Mouse (Mus musculus) C2C12 (cell line): ENCODE data around the gene Gm17428. TPM values are rescaled to one million over a fixed set of nuclear protein-coding genes. Genes with fewer than 3 reads are reported as not detected.
"Not testable (repeated sequence)": the region's sequence is repeated elsewhere in the genome, so short reads cannot be mapped to it uniquely, and the experiment has no call there.

Experiments
- H3K27me3 ChIP-seq: one replicate; pipeline ENCODE4 v1.6.1; 2011; ENCODE audit not compliant: control insufficient read depth, insufficient read depth, insufficient read length
- H3K36me3 ChIP-seq: one replicate; pipeline ENCODE4 v1.6.1; 2011; ENCODE audit not compliant: control insufficient read depth, insufficient read depth
- H3K4me3 ChIP-seq: one replicate; pipeline ENCODE4 v1.5.1; 2011; ENCODE audit warnings: mild to moderate bottlenecking, control low read depth; ENCODE audit not compliant: poor library complexity, insufficient read depth, severe bottlenecking
- H3K79me2 ChIP-seq: one replicate; pipeline ENCODE4 v1.6.1; 2011; ENCODE audit not compliant: control insufficient read depth, insufficient read depth
- H3K79me3 ChIP-seq: one replicate; pipeline ENCODE4 v1.6.1; 2011; ENCODE audit warnings: low read depth, control low read depth
- H3ac ChIP-seq: one replicate; pipeline ENCODE3; 2011; ENCODE audit warnings: low read depth; ENCODE audit not compliant: control insufficient read depth, insufficient read length
- CEBPB ChIP-seq: IDR thresholded peaks from one replicate; pipeline ENCODE4 v1.6.1; 2011; ENCODE audit warnings: low read depth, mild to moderate bottlenecking, control low read depth, moderate library complexity
- CTCF ChIP-seq: IDR thresholded peaks from one replicate; pipeline ENCODE4 v1.5.1; 2011; ENCODE audit not compliant: control insufficient read depth, insufficient read depth, insufficient read length
- FOSL1 ChIP-seq: IDR thresholded peaks from one replicate; pipeline ENCODE4 v1.8.0; 2011; ENCODE audit warnings: mild to moderate bottlenecking, low read length; ENCODE audit not compliant: poor library complexity, insufficient read depth, severe bottlenecking
- MAX ChIP-seq: IDR thresholded peaks from one replicate; pipeline ENCODE4 v1.6.1; 2011; ENCODE audit warnings: mild to moderate bottlenecking, control low read depth
- MYOD1 ChIP-seq: IDR thresholded peaks from one replicate; pipeline ENCODE4 v1.6.1; 2011; ENCODE audit warnings: low read depth; ENCODE audit not compliant: control insufficient read depth, insufficient read length
- MYOG ChIP-seq: IDR thresholded peaks from one replicate; pipeline ENCODE4 v1.6.1; 2011; ENCODE audit not compliant: control insufficient read depth, insufficient read length; ENCODE audit errors: extremely low read depth
- USF1 ChIP-seq: IDR thresholded peaks from one replicate; pipeline ENCODE4 v1.6.1; 2011; ENCODE audit warnings: low read depth, mild to moderate bottlenecking, control low read depth, moderate library complexity
- polyA plus RNA-seq: library from polyadenylated mRNA; unstranded; fragments of >200 nt; fragmentation: generic; extraction: Trizol; gene quantifications from one replicate; pipeline ENCODE4 v1.2.1, GENCODE M21; 2012; ENCODE audit warnings: missing spikeins

Gene Gm17428
- polyA plus RNA-seq, 1 experiment, result not detected

GRCm38 (mm10) chr14:54963727-54964126 lies 13.0 kb upstream of the Gm17428 start:
- Histone ChIP-seq H3K27me3 (peaks cover 55% of the 10 kb centered on the region), H3K4me3 (no peak overlapping the region), H3K36me3 (no peaks in the 10 kb centered on the region), H3K79me3 (no peaks in the 10 kb centered on the region), H3K79me2 (no peaks in the 10 kb centered on the region), H3ac (no peak overlapping the region)
- no peak for TF ChIP-seq MYOG
- no peak for TF ChIP-seq CTCF
- no peak for TF ChIP-seq MYOD1
- TF ChIP-seq FOSL1, result no peak
- TF ChIP-seq MAX, result no peak
- TF ChIP-seq CEBPB, result no peak
- no peak for TF ChIP-seq USF1

- no peaks in the 10 kb centered on the region for H3K79me3 ChIP-seq
- no peaks in the 10 kb centered on the region for H3K79me2 ChIP-seq
- no peak for TF ChIP-seq USF1
- TF ChIP-seq MYOG, result no peak
- TF ChIP-seq CEBPB, result no peak
- TF ChIP-seq MAX, result no peak
- TF ChIP-seq CTCF, result no peak
- TF ChIP-seq FOSL1, result no peak
- TF ChIP-seq MYOD1, result no peak
- H3ac ChIP-seq, result no peak overlapping the region
- H3K4me3 ChIP-seq, result no peak overlapping the region
- peaks cover 55% of the 10 kb centered on the region for H3K27me3 ChIP-seq
- H3K36me3 ChIP-seq, result no peaks in the 10 kb centered on the region
Measured at GRCm38 (mm10) chr14:54965044-54965443, 11.7 kb upstream of the Gm17428 start.

- TF ChIP-seq MYOG, result no peak
- no peak for TF ChIP-seq MYOD1
- TF ChIP-seq MAX, result no peak
- no peak for TF ChIP-seq CEBPB
- no peak for TF ChIP-seq USF1
- no peak for TF ChIP-seq CTCF
- no peak for TF ChIP-seq FOSL1
- Histone ChIP-seq H3ac (no peak overlapping the region), H3K27me3 (peaks cover 61% of the 10 kb centered on the region), H3K79me3 (no peaks in the 10 kb centered on the region), H3K4me3 (no peak overlapping the region), H3K79me2 (no peaks in the 10 kb centered on the region), H3K36me3 (no peaks in the 10 kb centered on the region)
Measured at GRCm38 (mm10) chr14:54965631-54966030, 11.1 kb upstream of the Gm17428 start.

GRCm38 (mm10) chr14:54966320-54966977 lies 10.3 kb upstream of the Gm17428 start, which contains the start of gene Myh6:
Gene Myh6 (minus strand): TSS chr14:54966927.
- H3K4me3 ChIP-seq, result no peak within 1 kb of the TSS
- H3K36me3 ChIP-seq, result no peaks in the 10 kb centered on the region
- no peaks in the 10 kb centered on the region for H3K79me2 ChIP-seq
- H3K27me3 ChIP-seq, result peaks cover 65% of the 10 kb centered on the region
- TF ChIP-seq CEBPB (no peak), FOSL1 (no peak), MYOD1 (no peak), MYOG (no peak), CTCF (no peak), MAX (no peak), USF1 (no peak)
- H3ac ChIP-seq, result no peak within 1 kb of the TSS
- no peaks in the 10 kb centered on the region for H3K79me3 ChIP-seq

- H3ac ChIP-seq, result no peak overlapping the region
- H3K27me3 ChIP-seq, result peaks cover 70% of the 10 kb centered on the region
- no peaks in the 10 kb centered on the region for H3K79me2 ChIP-seq
- TF ChIP-seq MAX (no peak), FOSL1 (no peak), CTCF (no peak), MYOG (no peak), MYOD1 (no peak), CEBPB (no peak), USF1 (no peak)
- no peaks in the 10 kb centered on the region for H3K36me3 ChIP-seq
- H3K4me3 ChIP-seq, result no peak overlapping the region
- no peaks in the 10 kb centered on the region for H3K79me3 ChIP-seq
Measured at GRCm38 (mm10) chr14:54967874-54968273, 8.9 kb upstream of the Gm17428 start.

GRCm38 (mm10) chr14:54968344-54968743 lies 8.4 kb upstream of the Gm17428 start:
- H3ac ChIP-seq, result no peak overlapping the region
- H3K27me3 ChIP-seq, result peaks cover 70% of the 10 kb centered on the region
- no peaks in the 10 kb centered on the region for H3K36me3 ChIP-seq
- no peaks in the 10 kb centered on the region for H3K79me2 ChIP-seq
- no peaks in the 10 kb centered on the region for H3K79me3 ChIP-seq
- no peak overlapping the region for H3K4me3 ChIP-seq
- TF ChIP-seq USF1, result no peak
- TF ChIP-seq MYOD1, result no peak
- TF ChIP-seq CEBPB, result no peak
- TF ChIP-seq MYOG, result no peak
- TF ChIP-seq FOSL1, result no peak
- no peak for TF ChIP-seq CTCF
- TF ChIP-seq MAX, result no peak

GRCm38 (mm10) chr14:54972786-54973185 lies 3.9 kb upstream of the Gm17428 start:
- H3ac ChIP-seq, H3K79me3 ChIP-seq, H3K4me3 ChIP-seq, H3K36me3 ChIP-seq, H3K79me2 ChIP-seq: not testable (repeated sequence)
- peaks cover 54% of the 10 kb centered on the region for H3K27me3 ChIP-seq
